Mouse (Mus musculus) kidney, embryonic 16.5 days (tissue): Measurements from ENCODE around the gene Cd3eap. TPM values are rescaled to one million over a fixed set of nuclear protein-coding genes. Genes with fewer than 3 reads are reported as not detected.

Experiments
- ATAC-seq: fragments of 200-750 bp; cut with Nextera tagmentation; 2 replicates; pipeline ENCODE4 v1.8.0; 2017; ENCODE audit warnings: moderate TSS enrichment; ENCODE audit not compliant: low FRiP score, low TSS enrichment
- H3K27ac ChIP-seq: fragments of 300-500 bp; sonication (generic); 2 replicates; pipeline ENCODE4 v1.5.1; 2014; ENCODE audit warnings: low read length
- H3K27me3 ChIP-seq: fragments of 300-500 bp; sonication (generic); 2 replicates; pipeline ENCODE4 v1.6.1; 2014; ENCODE audit warnings: low read length, control low read depth, mixed read lengths; ENCODE audit not compliant: insufficient read depth
- H3K36me3 ChIP-seq: fragments of 300-500 bp; sonication (generic); 2 replicates; pipeline ENCODE4 v1.6.1; 2014; ENCODE audit warnings: low read length, control low read depth, mixed read lengths; ENCODE audit not compliant: insufficient read depth
- H3K4me1 ChIP-seq: fragments of 300-500 bp; sonication (generic); 2 replicates; pipeline ENCODE4 v1.6.1; 2014; ENCODE audit warnings: low read length, control low read depth, mixed read lengths; ENCODE audit not compliant: insufficient read depth
- H3K4me2 ChIP-seq: fragments of 300-500 bp; sonication (generic); replicated peaks from 2 replicates; pipeline ENCODE4 v1.6.1; 2014; ENCODE audit warnings: low read depth, low read length
- H3K4me3 ChIP-seq: fragments of 300-500 bp; sonication (generic); 2 replicates; pipeline ENCODE4 v1.5.1; 2014; ENCODE audit warnings: mild to moderate bottlenecking, low read length
- H3K9ac ChIP-seq: fragments of 300-500 bp; sonication (generic); replicated peaks from 2 replicates; pipeline ENCODE4 v1.6.1; 2014; ENCODE audit warnings: low read length
- H3K9me3 ChIP-seq: fragments of 300-500 bp; sonication (generic); 2 replicates; pipeline ENCODE4 v1.6.1; 2016; ENCODE audit warnings: low read length, control low read depth
- WGBS: fragments of 180-500 bp; shearing (Covaris S2); extraction: QIAGEN DNeasy Blood & Tissue Kit; methylation state at CpG from one replicate; pipeline ENCODE4 v1.1.7; 2014; 5-methylcytosine and 5-hydroxymethylcytosine counted together
- polyA plus RNA-seq: library from polyadenylated mRNA; unstranded; fragments of >200 nt; fragmentation: Nextera tagmentation; extraction: Ambion mirVana; gene quantifications from 2 replicates; pipeline ENCODE4 v1.2.1, GENCODE M21; 2015

Gene Cd3eap
- polyA plus RNA-seq, 1 experiment from 2014 or later: 25.0 TPM

- Histone ChIP-seq H3K9ac (no peak overlapping the region), H3K4me3 (no peak overlapping the region), H3K4me2 (no peak overlapping the region), H3K9me3 (no peaks in the 10 kb centered on the region), H3K36me3 (peaks cover 34% of the 10 kb centered on the region), H3K27me3 (no peaks in the 10 kb centered on the region), H3K4me1 (peaks cover 15% of the 10 kb centered on the region), H3K27ac (no peak overlapping the region)
- no peak for ATAC-seq
- 91% methylated on average over 8 of the region's 8 CpGs for WGBS
These were observed 9.1 kb downstream of the Cd3eap start for GRCm38 (mm10) chr7:19350221-19350620.

DNA sequence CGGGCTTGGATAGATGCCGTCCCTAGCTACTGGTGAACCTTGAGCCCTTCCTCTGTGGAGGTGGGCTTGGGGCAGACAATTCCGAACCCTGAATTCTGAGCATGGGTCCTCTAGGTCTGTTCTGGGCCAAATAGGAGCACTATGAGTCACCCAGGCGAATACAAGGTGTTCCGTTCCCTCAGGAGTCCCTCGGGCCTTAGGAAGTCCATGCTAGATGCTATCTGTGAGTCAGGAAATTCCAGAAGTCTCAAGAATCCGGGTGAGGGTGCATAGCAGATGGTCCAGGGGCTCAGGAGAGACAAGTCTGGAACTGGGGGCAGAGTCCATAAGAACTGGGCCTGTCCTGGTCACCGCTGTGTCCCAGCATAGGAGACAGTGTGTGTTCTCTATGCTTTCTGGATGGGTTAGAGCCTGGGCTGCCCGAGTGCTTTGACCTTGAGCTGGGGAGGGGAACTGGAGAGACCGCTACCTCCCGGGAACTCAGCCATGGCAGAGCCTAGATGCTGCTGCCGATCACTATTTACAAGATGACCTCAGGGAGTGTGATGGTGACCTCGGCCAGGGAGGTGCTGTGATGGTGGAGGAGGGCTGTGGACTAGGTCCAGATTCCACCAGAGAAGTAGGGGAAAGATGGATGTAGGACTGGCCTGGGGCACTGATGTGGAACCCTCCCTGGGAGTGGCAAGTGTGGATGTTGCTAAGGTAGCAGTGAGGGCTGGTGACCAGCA, 9.9 kb downstream of the Cd3eap start:
- Histone ChIP-seq H3K4me3 (no peak overlapping the region), H3K4me1 (peaks cover 19% of the 10 kb centered on the region), H3K27me3 (no peaks in the 10 kb centered on the region), H3K9ac (no peak overlapping the region), H3K9me3 (no peaks in the 10 kb centered on the region), H3K36me3 (peaks cover 29% of the 10 kb centered on the region), H3K4me2 (no peak overlapping the region), H3K27ac (0 out of 2 replicates have a peak overlapping the region, but pooled peaks have one; percentile 2)
- ATAC-seq: no peak
- WGBS: 76% methylated on average over 13 of the region's 13 CpGs

- peak; percentile 92 for ATAC-seq
- H3K36me3 ChIP-seq: peaks cover 7% of the 10 kb centered on the region
- H3K9ac ChIP-seq: peak overlapping the region; percentile 93
- H3K27ac ChIP-seq: peak overlapping the region; percentile 97
- WGBS: 0% methylated on average over 31 of the region's 31 CpGs
- H3K9me3 ChIP-seq: no peaks in the 10 kb centered on the region
- H3K27me3 ChIP-seq: peaks cover 13% of the 10 kb centered on the region
- H3K4me3 ChIP-seq: peak overlapping the region; percentile 89
- peak overlapping the region; percentile 74 for H3K4me2 ChIP-seq
- peaks cover 44% of the 10 kb centered on the region for H3K4me1 ChIP-seq
These were observed 14.3 kb downstream of the Cd3eap start for GRCm38 (mm10) chr7:19344938-19345471.

GRCm38 (mm10) chr7:19344237-19344847, 14.9 kb downstream of the Cd3eap start, which contains the start of gene Ercc1:
Gene Ercc1 (plus strand): TSS chr7:19344778.
- Histone ChIP-seq H3K27me3 (peaks cover 13% of the 10 kb centered on the region), H3K9me3 (no peaks in the 10 kb centered on the region), H3K9ac (peak within 1 kb of the TSS; percentile 93), H3K4me3 (peak within 1 kb of the TSS; percentile 89), H3K27ac (peak within 1 kb of the TSS; percentile 97), H3K4me2 (peak within 1 kb of the TSS; percentile 87), H3K36me3 (peaks cover 7% of the 10 kb centered on the region), H3K4me1 (peaks cover 38% of the 10 kb centered on the region)
- ATAC-seq: peak; percentile 3; the same call in 1 of the 2 replicates
- 20% methylated on average over 12 of the region's 12 CpGs for WGBS

- no peak for ATAC-seq
- H3K36me3 ChIP-seq: peaks cover 1% of the 10 kb centered on the region; the same call in 1 of the 2 replicates
- no peaks in the 10 kb centered on the region for H3K9me3 ChIP-seq
- peak overlapping the region; percentile 87 for H3K4me2 ChIP-seq
- H3K4me3 ChIP-seq: no peak overlapping the region
- peaks cover 13% of the 10 kb centered on the region for H3K27me3 ChIP-seq
- WGBS: under 1% methylated on average over 11 of the region's 11 CpGs
- no peak overlapping the region for H3K27ac ChIP-seq
- H3K9ac ChIP-seq: no peak overlapping the region
- peaks cover 38% of the 10 kb centered on the region for H3K4me1 ChIP-seq
These were observed 16.0 kb downstream of the Cd3eap start for GRCm38 (mm10) chr7:19343210-19343808.

- under 1% methylated on average over 27 of the region's 27 CpGs for WGBS
- no peak overlapping the region for H3K27ac ChIP-seq
- peaks cover 38% of the 10 kb centered on the region for H3K4me1 ChIP-seq
- H3K9me3 ChIP-seq: no peaks in the 10 kb centered on the region
- peak overlapping the region; percentile 50 for H3K4me3 ChIP-seq
- H3K4me2 ChIP-seq: peak overlapping the region; percentile 87
- no peak for ATAC-seq
- H3K9ac ChIP-seq: peak overlapping the region; percentile 61
- no peaks in the 10 kb centered on the region for H3K36me3 ChIP-seq
- peaks cover 13% of the 10 kb centered on the region for H3K27me3 ChIP-seq
These were observed 16.7 kb downstream of the Cd3eap start for GRCm38 (mm10) chr7:19342481-19343027.

DNA sequence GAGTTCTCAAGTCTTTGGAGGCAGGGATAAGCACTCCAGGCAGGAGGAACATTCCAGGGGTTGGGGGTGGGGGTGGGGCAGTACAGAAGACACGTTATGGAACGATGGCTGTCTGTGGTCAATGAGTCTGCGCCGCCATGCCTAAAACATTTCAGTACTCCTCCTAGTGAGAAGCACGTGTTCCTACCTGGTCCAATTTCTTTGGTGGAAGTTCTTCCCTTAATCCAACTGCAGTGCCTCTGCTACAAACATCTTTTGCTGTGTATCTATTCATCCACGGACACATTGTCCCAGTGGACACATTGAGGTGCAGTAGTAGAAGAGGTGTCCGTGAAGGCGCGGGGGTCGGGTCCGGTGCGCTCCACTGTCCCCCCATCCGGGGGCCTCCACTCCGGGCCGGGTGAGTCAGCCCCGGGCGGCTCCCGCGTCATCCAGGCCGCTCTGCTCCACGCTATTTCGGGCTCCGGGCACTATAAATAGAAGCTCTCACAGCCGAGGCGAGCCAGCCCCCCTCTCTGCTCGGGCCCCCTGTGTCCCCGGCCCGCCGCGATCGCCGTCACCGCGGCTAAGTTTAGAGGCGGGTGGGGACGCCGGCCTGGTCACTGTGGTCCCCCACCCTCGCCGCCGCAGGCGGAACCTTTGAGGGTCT, 17.4 kb downstream of the Cd3eap start:
- H3K4me1 ChIP-seq: peaks cover 38% of the 10 kb centered on the region
- no peaks in the 10 kb centered on the region for H3K9me3 ChIP-seq
- peaks cover 13% of the 10 kb centered on the region for H3K27me3 ChIP-seq
- H3K4me2 ChIP-seq: peak overlapping the region; percentile 87
- H3K27ac ChIP-seq: no peak overlapping the region
- H3K9ac ChIP-seq: peak overlapping the region; percentile 61
- H3K4me3 ChIP-seq: peak overlapping the region; percentile 50
- under 1% methylated on average over 41 of the region's 41 CpGs for WGBS
- ATAC-seq: no peak
- no peaks in the 10 kb centered on the region for H3K36me3 ChIP-seq

DNA sequence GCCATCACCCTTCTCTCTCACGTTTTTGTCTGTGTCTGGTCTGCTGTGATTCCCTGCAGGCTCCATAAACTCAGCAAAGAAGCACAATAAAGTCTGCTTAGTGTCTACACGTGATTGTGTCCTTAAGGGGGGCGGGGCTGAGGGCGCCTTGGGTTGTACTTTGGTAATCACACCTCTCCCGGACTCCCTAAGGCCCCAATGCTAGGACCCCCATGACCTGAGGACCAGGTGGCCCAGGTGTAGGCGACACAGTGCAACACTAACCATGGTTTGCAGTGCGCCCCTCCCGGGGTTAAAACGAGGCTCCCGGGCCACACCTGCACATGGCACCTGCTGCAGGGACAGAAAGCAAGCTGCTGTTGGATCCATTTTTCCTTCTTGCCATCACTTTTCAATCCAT, 18.0 kb downstream of the Cd3eap start:
- H3K4me3 ChIP-seq: peak overlapping the region; percentile 50
- H3K4me1 ChIP-seq: peaks cover 38% of the 10 kb centered on the region
- no peaks in the 10 kb centered on the region for H3K36me3 ChIP-seq
- WGBS: 18% methylated on average over 10 of the region's 10 CpGs
- peak overlapping the region; percentile 61; the same call in 1 of the 2 replicates for H3K9ac ChIP-seq
- H3K27me3 ChIP-seq: peaks cover 13% of the 10 kb centered on the region
- ATAC-seq: no peak
- no peak overlapping the region for H3K27ac ChIP-seq
- H3K4me2 ChIP-seq: peak overlapping the region; percentile 87
- H3K9me3 ChIP-seq: no peaks in the 10 kb centered on the region

GRCm38 (mm10) chr7:19338596-19338995, 20.7 kb downstream of the Cd3eap start:
- Histone ChIP-seq H3K27me3 (peaks cover 13% of the 10 kb centered on the region), H3K4me3 (no peak overlapping the region), H3K9me3 (no peaks in the 10 kb centered on the region), H3K36me3 (no peaks in the 10 kb centered on the region), H3K9ac (no peak overlapping the region), H3K4me1 (peaks cover 30% of the 10 kb centered on the region), H3K27ac (no peak overlapping the region), H3K4me2 (no peak overlapping the region)
- WGBS: 54% methylated on average over 7 of the region's 7 CpGs
- no peak for ATAC-seq
